Mouse (Mus musculus): Measurements from ENCODE around the gene Ttc37.

GRCm38 (mm10) chr13:76062569-76062968 is 36.0 kb upstream of the Ttc37 start:
- TF ChIP-seq USF1 (IDR thresholded peaks at IDR 0.05; ENCODE audit: low read depth, low read length) (no peak), ELF1 (IDR thresholded peaks at IDR 0.05; ENCODE audit: low read depth, low read length) (no peak), NRF1 (IDR thresholded peaks at IDR 0.05; ENCODE audit: low read depth, low read length) (no peak), NELFE (IDR thresholded peaks at IDR 0.05; ENCODE audit: low read depth, low read length) (no peak), HCFC1 (IDR thresholded peaks at IDR 0.05; ENCODE audit: low read depth, low read length) (no peak), JUND (conservative IDR thresholded peaks at IDR 0.05; ENCODE audit: low read depth, low read length) (no peak), UBTF (IDR thresholded peaks at IDR 0.05; ENCODE audit: low read depth, low read length) (no peak), TBP (conservative IDR thresholded peaks at IDR 0.05; ENCODE audit: low read depth, low read length) (no peak)

Measured in CH12.LX (cell line).